Mouse (Mus musculus) c-Kit-negative CD71-positive TER-119-positive erythroid progenitor cells, embryonic 14.5 days (primary cell): ENCODE measurements around the gene Zfp990.
"Not testable (repeated sequence)": the region's sequence is repeated elsewhere in the genome, so short reads cannot be mapped to it uniquely, and the experiment has no call there.

ENCODE experiments used
- DNase-seq: peaks from one replicate; pipeline ENCODE4 v3.0.0-alpha.2; 2013; ENCODE audit warnings: low read depth, low spot score

The Zfp990 gene

GRCm38 (mm10) chr4:145586046-145586445, 75.5 kb downstream of the Zfp990 start:
- not testable (repeated sequence) for DNase-seq
